Mouse (Mus musculus): Measurements from ENCODE around the gene Pcsk6. TPM values are rescaled to one million over a fixed set of nuclear protein-coding genes. Genes with fewer than 3 reads are reported as not detected.
"Not testable (repeated sequence)": the region's sequence is repeated elsewhere in the genome, so short reads cannot be mapped to it uniquely, and the experiment has no call there.

The Pcsk6 gene
- 1.2 and 1.8 TPM in 2 replicates for polyA plus RNA-seq (2016; fragmentation: Nextera tagmentation; extraction: Ambion mirVana)

GRCm38 (mm10) chr7:65861591-65862472, at the start of gene Pcsk6:
Pcsk6 (plus strand) TSS chr7:65861734.
- Histone ChIP-seq H3K9me3 (no peaks in the 10 kb centered on the region), H3K36me3 (replicated peaks) (no peaks in the 10 kb centered on the region), H3K4me1 (peaks cover 36% of the 10 kb centered on the region), H3K27ac (peak within 1 kb of the TSS; percentile 84), H3K27me3 (ENCODE audit: poor library complexity, severe bottlenecking) (peaks cover 79% of the 10 kb centered on the region), H3K4me3 (peak within 1 kb of the TSS; percentile 71)
- 3% methylated on average over 109 of the region's 111 CpGs for WGBS
- DNase-seq (ENCODE audit: extremely low spot score, low spot score): peak; percentile 49

GRCm38 (mm10) chr7:65813611-65814212, 47.8 kb upstream of the Pcsk6 start:
- DNase-seq (ENCODE audit: extremely low spot score, low spot score): no peak
- Histone ChIP-seq H3K27me3 (ENCODE audit: poor library complexity, severe bottlenecking) (no peaks in the 10 kb centered on the region), H3K27ac (no peak overlapping the region), H3K36me3 (replicated peaks) (no peaks in the 10 kb centered on the region), H3K4me3 (no peak overlapping the region), H3K9me3 (peaks cover 6% of the 10 kb centered on the region), H3K4me1 (0 out of 2 replicates have a peak, but pooled peaks cover 2% of the 10 kb centered on the region)
- 83% methylated on average over 8 of the region's 8 CpGs for WGBS

- Histone ChIP-seq H3K27ac (no peak overlapping the region), H3K9me3 (peaks cover 6% of the 10 kb centered on the region), H3K4me3 (no peak overlapping the region), H3K4me1 (peaks cover 8% of the 10 kb centered on the region; the same call in 1 of the 2 replicates), H3K36me3 (replicated peaks) (no peaks in the 10 kb centered on the region), H3K27me3 (ENCODE audit: poor library complexity, severe bottlenecking) (no peaks in the 10 kb centered on the region)
- 95% methylated on average over 8 of the region's 8 CpGs for WGBS
- DNase-seq (ENCODE audit: extremely low spot score, low spot score): no peak
Observed at GRCm38 (mm10) chr7:65817564-65817963, 44.0 kb upstream of the Pcsk6 start.

- Histone ChIP-seq H3K36me3 (replicated peaks) (no peaks in the 10 kb centered on the region), H3K4me3 (no peak overlapping the region), H3K4me1 (peaks cover 8% of the 10 kb centered on the region; the same call in 1 of the 2 replicates), H3K27me3 (ENCODE audit: poor library complexity, severe bottlenecking) (no peaks in the 10 kb centered on the region), H3K27ac (no peak overlapping the region), H3K9me3 (peaks cover 6% of the 10 kb centered on the region)
- WGBS: 36% methylated on average over 8 of the region's 8 CpGs
- no peak for DNase-seq (ENCODE audit: extremely low spot score, low spot score)
Observed at GRCm38 (mm10) chr7:65820391-65820790, 41.1 kb upstream of the Pcsk6 start.

GRCm38 (mm10) chr7:65821901-65822300, 39.6 kb upstream of the Pcsk6 start:
- not testable (repeated sequence) for H3K36me3 ChIP-seq (replicated peaks); H3K27ac ChIP-seq; DNase-seq (ENCODE audit: extremely low spot score, low spot score); H3K9me3 ChIP-seq; H3K4me1 ChIP-seq; H3K4me3 ChIP-seq; H3K27me3 ChIP-seq (ENCODE audit: poor library complexity, severe bottlenecking)
- 67% methylated on average over 4 of the region's 4 CpGs for WGBS

GRCm38 (mm10) chr7:65822506-65823119, 38.9 kb upstream of the Pcsk6 start:
- H3K36me3 ChIP-seq (replicated peaks): no peaks in the 10 kb centered on the region
- H3K4me1 ChIP-seq: peaks cover 8% of the 10 kb centered on the region; the same call in 1 of the 2 replicates
- 79% methylated on average over 2 of the region's 2 CpGs for WGBS
- no peak overlapping the region for H3K4me3 ChIP-seq
- no peak overlapping the region for H3K27ac ChIP-seq
- H3K27me3 ChIP-seq (ENCODE audit: poor library complexity, severe bottlenecking): no peaks in the 10 kb centered on the region
- no peak for DNase-seq (ENCODE audit: extremely low spot score, low spot score)
- H3K9me3 ChIP-seq: no peaks in the 10 kb centered on the region

- H3K4me1 ChIP-seq: no peaks in the 10 kb centered on the region
- WGBS: 96% methylated on average over 3 of the region's 3 CpGs
- H3K27me3 ChIP-seq (ENCODE audit: poor library complexity, severe bottlenecking): no peaks in the 10 kb centered on the region
- no peak for DNase-seq (ENCODE audit: extremely low spot score, low spot score)
- no peak overlapping the region for H3K27ac ChIP-seq
- no peaks in the 10 kb centered on the region for H3K36me3 ChIP-seq (replicated peaks)
- peaks cover 10% of the 10 kb centered on the region for H3K9me3 ChIP-seq
- no peak overlapping the region for H3K4me3 ChIP-seq
Observed at GRCm38 (mm10) chr7:65839756-65840155, 21.8 kb upstream of the Pcsk6 start.

GRCm38 (mm10) chr7:65843210-65843609, 18.3 kb upstream of the Pcsk6 start:
- Histone ChIP-seq H3K4me3 (no peak overlapping the region), H3K9me3 (peaks cover 10% of the 10 kb centered on the region), H3K27me3 (ENCODE audit: poor library complexity, severe bottlenecking) (no peaks in the 10 kb centered on the region), H3K4me1 (peaks cover 5% of the 10 kb centered on the region), H3K36me3 (replicated peaks) (no peaks in the 10 kb centered on the region), H3K27ac (no peak overlapping the region)
- no peak for DNase-seq (ENCODE audit: extremely low spot score, low spot score)
- WGBS: 49% methylated on average over 2 of the region's 2 CpGs

- no peak for DNase-seq (ENCODE audit: extremely low spot score, low spot score)
- 63% methylated on average over 7 of the region's 7 CpGs for WGBS
- Histone ChIP-seq H3K9me3 (no peaks in the 10 kb centered on the region), H3K4me1 (peaks cover 36% of the 10 kb centered on the region), H3K27me3 (ENCODE audit: poor library complexity, severe bottlenecking) (peaks cover 77% of the 10 kb centered on the region), H3K4me3 (peak overlapping the region; percentile 71; the same call in 1 of the 2 replicates), H3K36me3 (replicated peaks) (no peaks in the 10 kb centered on the region), H3K27ac (no peak overlapping the region)
Observed at GRCm38 (mm10) chr7:65860981-65861380, 553 bp upstream of the Pcsk6 start.

GRCm38 (mm10) chr7:65862473-65863176, 1.1 kb downstream of the Pcsk6 start:
- H3K9me3 ChIP-seq: no peaks in the 10 kb centered on the region
- peak overlapping the region; percentile 84 for H3K27ac ChIP-seq
- H3K4me1 ChIP-seq: peaks cover 36% of the 10 kb centered on the region
- H3K27me3 ChIP-seq (ENCODE audit: poor library complexity, severe bottlenecking): peaks cover 71% of the 10 kb centered on the region
- WGBS: 2% methylated on average over 61 of the region's 61 CpGs
- DNase-seq (ENCODE audit: extremely low spot score, low spot score): peak; percentile 38
- H3K4me3 ChIP-seq: peak overlapping the region; percentile 71
- no peaks in the 10 kb centered on the region for H3K36me3 ChIP-seq (replicated peaks)

- 90% methylated on average over 16 of the region's 16 CpGs for WGBS
- Histone ChIP-seq H3K4me3 (no peak overlapping the region), H3K9me3 (no peaks in the 10 kb centered on the region), H3K27me3 (ENCODE audit: poor library complexity, severe bottlenecking) (peaks cover 24% of the 10 kb centered on the region), H3K27ac (no peak overlapping the region), H3K4me1 (peaks cover 36% of the 10 kb centered on the region), H3K36me3 (replicated peaks) (no peaks in the 10 kb centered on the region)
- no peak for DNase-seq (ENCODE audit: extremely low spot score, low spot score)
Observed at GRCm38 (mm10) chr7:65869173-65869572, 7.6 kb downstream of the Pcsk6 start.

GRCm38 (mm10) chr7:65869794-65870193, 8.3 kb downstream of the Pcsk6 start:
- no peak overlapping the region for H3K4me3 ChIP-seq
- H3K36me3 ChIP-seq (replicated peaks): no peaks in the 10 kb centered on the region
- WGBS: 95% methylated on average over 5 of the region's 5 CpGs
- H3K27me3 ChIP-seq (ENCODE audit: poor library complexity, severe bottlenecking): peaks cover 18% of the 10 kb centered on the region
- no peak overlapping the region for H3K27ac ChIP-seq
- DNase-seq (ENCODE audit: extremely low spot score, low spot score): no peak
- H3K4me1 ChIP-seq: peaks cover 30% of the 10 kb centered on the region
- no peaks in the 10 kb centered on the region for H3K9me3 ChIP-seq

All from forebrain, embryonic 10.5 days (tissue).